Mouse (Mus musculus) adrenal gland, adult 8-10 months (tissue): ENCODE data around the gene Atf6b. TPM values are rescaled to one million over a fixed set of nuclear protein-coding genes. Genes with fewer than 3 reads are reported as not detected.

ENCODE experiments used
- DNase-seq: peaks from one replicate; pipeline ENCODE4 v3.0.0; 2022
- total RNA-seq, 4 experiments: library from RNA; stranded (reverse); gene quantifications; 2 replicates each; pipeline ENCODE4 v1.2.4; 2022

The Atf6b gene
- total RNA-seq, 4 experiments from 2014 or later = 47.1 to 56.6 (median 51.1) TPM

GRCm38 (mm10) chr17:34648141-34648890 lies 1.4 kb downstream of the Atf6b start:
- no peak for DNase-seq

GRCm38 (mm10) chr17:34649106-34649864 lies 2.3 kb downstream of the Atf6b start:
- DNase-seq = no peak

GRCm38 (mm10) chr17:34650781-34651180 lies 3.8 kb downstream of the Atf6b start:
- no peak for DNase-seq

GRCm38 (mm10) chr17:34651507-34652221 lies 4.7 kb downstream of the Atf6b start:
- no peak for DNase-seq

- DNase-seq = no peak
These were observed 5.6 kb downstream of the Atf6b start for GRCm38 (mm10) chr17:34652546-34652945.

GRCm38 (mm10) chr17:34652985-34653384 lies 6.0 kb downstream of the Atf6b start:
- no peak for DNase-seq

GRCm38 (mm10) chr17:34653746-34654285 lies 6.9 kb downstream of the Atf6b start:
- DNase-seq = no peak

- DNase-seq = no peak
These were observed 7.4 kb downstream of the Atf6b start for GRCm38 (mm10) chr17:34654392-34654791.

- peak; percentile 77 for DNase-seq
These were observed 8.2 kb downstream of the Atf6b start for GRCm38 (mm10) chr17:34655160-34655559.

GRCm38 (mm10) chr17:34655581-34655991 lies 8.6 kb downstream of the Atf6b start:
- peak; percentile 87 for DNase-seq

GRCm38 (mm10) chr17:34656666-34657065 lies 9.7 kb downstream of the Atf6b start:
- DNase-seq = no peak

- no peak for DNase-seq
These were observed 10.3 kb downstream of the Atf6b start for GRCm38 (mm10) chr17:34657271-34657670.

- no peak for DNase-seq
These were observed 11.2 kb downstream of the Atf6b start for GRCm38 (mm10) chr17:34658145-34658544.

- DNase-seq = no peak
These were observed 11.6 kb downstream of the Atf6b start for GRCm38 (mm10) chr17:34658591-34658990.

- no peak for DNase-seq
These were observed 12.4 kb downstream of the Atf6b start for GRCm38 (mm10) chr17:34659181-34659896.

- no peak for DNase-seq
These were observed 12.9 kb downstream of the Atf6b start for GRCm38 (mm10) chr17:34659897-34660214.

GRCm38 (mm10) chr17:34660259-34660820 lies 13.4 kb downstream of the Atf6b start:
- DNase-seq = no peak

- no peak for DNase-seq
These were observed 14.2 kb downstream of the Atf6b start for GRCm38 (mm10) chr17:34661121-34661591.

- no peak for DNase-seq
These were observed 15.5 kb downstream of the Atf6b start for GRCm38 (mm10) chr17:34662468-34662867.

- no peak for DNase-seq
These were observed 16.0 kb downstream of the Atf6b start for GRCm38 (mm10) chr17:34662978-34663377.

- no peak for DNase-seq
These were observed 16.6 kb downstream of the Atf6b start for GRCm38 (mm10) chr17:34663558-34663957.

- no peak for DNase-seq
These were observed 17.5 kb downstream of the Atf6b start for GRCm38 (mm10) chr17:34664472-34664871.
